Mouse (Mus musculus) mouse embryonic stem cell (cell line): ENCODE measurements around the gene Clk3.

Experiments
- in situ Hi-C, 2 experiments: fragments of 300-500 bp; cut with MboI; formaldehyde crosslinking; loops; 1 replicate in 1 of 2; 3 replicates in 1 of 2; pipeline ENCODE4 v1.14.3; 2019 to 2020; ENCODE audit warnings: low sequenced_read_pairs in 2 of 2, low pct_unique_long_range_greater_than_20kb in 1 of 2, mixed read lengths in 1 of 2; ENCODE audit not compliant: unreplicated experiment in 1 of 2

Clk3 gene

GRCm38 (mm10) chr9:57775026-57775425, 9.4 kb upstream of the Clk3 start:
- in situ Hi-C loops, result no loop called here

GRCm38 (mm10) chr9:57774168-57774567, 8.5 kb upstream of the Clk3 start:
- in situ Hi-C loops, result no loop called here

- in situ Hi-C loops, result no loop called here
Observed at GRCm38 (mm10) chr9:57773754-57774153, 8.1 kb upstream of the Clk3 start.

- in situ Hi-C loops, result no loop called here
Observed at GRCm38 (mm10) chr9:57770836-57771235, 5.2 kb upstream of the Clk3 start.

- in situ Hi-C loops, result no loop called here
Observed at GRCm38 (mm10) chr9:57770214-57770613, 4.6 kb upstream of the Clk3 start.

GRCm38 (mm10) chr9:57769539-57770069, 3.9 kb upstream of the Clk3 start:
- in situ Hi-C loops, result no loop called here

- in situ Hi-C loops, result no loop called here
Observed at GRCm38 (mm10) chr9:57767231-57767630, 1.6 kb upstream of the Clk3 start.

- in situ Hi-C loops, result no loop called here
Observed at GRCm38 (mm10) chr9:57766431-57766830, 771 bp upstream of the Clk3 start.

- in situ Hi-C loops, result no loop called here
Observed at GRCm38 (mm10) chr9:57764974-57765363, 691 bp downstream of the Clk3 start.

- in situ Hi-C loops, result no loop called here
Observed at GRCm38 (mm10) chr9:57764147-57764973, 1.3 kb downstream of the Clk3 start.

GRCm38 (mm10) chr9:57762563-57762991, 3.1 kb downstream of the Clk3 start:
- in situ Hi-C loops, result no loop called here

- in situ Hi-C loops, result no loop called here
Observed at GRCm38 (mm10) chr9:57761563-57762551, 3.8 kb downstream of the Clk3 start.

GRCm38 (mm10) chr9:57760416-57761146, 5.1 kb downstream of the Clk3 start:
- in situ Hi-C loops, result no loop called here

GRCm38 (mm10) chr9:57759289-57759688, 6.4 kb downstream of the Clk3 start:
- in situ Hi-C loops, result loop anchor here in 1 of 2 experiments (10.0 kb wide), 1 partner anchor 94 kb away; no protein-coding TSS in a partner anchor

- in situ Hi-C loops, result loop anchor here in 1 of 2 experiments (10.0 kb wide), 1 partner anchor 94 kb away; no protein-coding TSS in a partner anchor
Observed at GRCm38 (mm10) chr9:57758528-57758927, 7.1 kb downstream of the Clk3 start.

GRCm38 (mm10) chr9:57757578-57757977, 8.1 kb downstream of the Clk3 start:
- in situ Hi-C loops, result loop anchor here in 1 of 2 experiments (10.0 kb wide), 1 partner anchor 93 kb away; no protein-coding TSS in a partner anchor

- in situ Hi-C loops, result loop anchor here in 1 of 2 experiments (10.0 kb wide), 1 partner anchor 86 kb away; no protein-coding TSS in a partner anchor
Observed at GRCm38 (mm10) chr9:57750901-57751300, 14.8 kb downstream of the Clk3 start.

- in situ Hi-C loops, result no loop called here
Observed at GRCm38 (mm10) chr9:57748831-57749230, 16.8 kb downstream of the Clk3 start.
